Mouse (Mus musculus) midbrain, embryonic 12.5 days (tissue): ENCODE measurements around the gene Trappc3. TPM values are rescaled to one million over a fixed set of nuclear protein-coding genes. Genes with fewer than 3 reads are reported as not detected.
A peak's percentile ranks its signal among the peaks of the same experiment; 100 is the strongest.

Experiments used
- ATAC-seq: fragments of 200-750 bp; cut with Nextera tagmentation; 2 replicates; pipeline ENCODE4 v1.8.0; 2017; ENCODE audit warnings: low read depth, moderate TSS enrichment, moderate library complexity; ENCODE audit not compliant: low FRiP score
- H3K27ac ChIP-seq: fragments of 300-500 bp; sonication (generic); replicated peaks from 2 replicates; pipeline ENCODE4 v1.5.1; 2016; ENCODE audit warnings: mild to moderate bottlenecking
- H3K27me3 ChIP-seq: fragments of 300-500 bp; sonication (generic); 2 replicates; pipeline ENCODE4 v1.6.1; 2016; ENCODE audit warnings: mild to moderate bottlenecking
- H3K36me3 ChIP-seq: fragments of 300-500 bp; sonication (generic); 2 replicates; pipeline ENCODE4 v1.6.1; 2016
- H3K4me1 ChIP-seq: fragments of 300-500 bp; sonication (generic); 2 replicates; pipeline ENCODE4 v1.6.1; 2016
- H3K4me2 ChIP-seq: fragments of 300-500 bp; sonication (generic); replicated peaks from 2 replicates; pipeline ENCODE4 v1.6.1; 2016; ENCODE audit warnings: mild to moderate bottlenecking, moderate library complexity
- H3K4me3 ChIP-seq: fragments of 300-500 bp; sonication (generic); 2 replicates; pipeline ENCODE4 v1.5.1; 2016; ENCODE audit warnings: mild to moderate bottlenecking
- H3K9ac ChIP-seq: fragments of 300-500 bp; sonication (generic); replicated peaks from 2 replicates; pipeline ENCODE4 v1.6.1; 2016; ENCODE audit warnings: mild to moderate bottlenecking, moderate library complexity
- H3K9me3 ChIP-seq: fragments of 300-500 bp; sonication (generic); 2 replicates; pipeline ENCODE4 v1.6.1; 2016; ENCODE audit warnings: mild to moderate bottlenecking
- WGBS: fragments of 180-500 bp; shearing (Covaris S2); methylation state at CpG from one replicate; pipeline ENCODE4 v1.1.7; 2016; 5-methylcytosine and 5-hydroxymethylcytosine counted together
- polyA plus RNA-seq: library from polyadenylated mRNA; unstranded; fragments of >200 nt; fragmentation: Nextera tagmentation; extraction: Ambion mirVana; gene quantifications from 2 replicates; pipeline ENCODE4 v1.2.1, GENCODE M21; 2016

Gene Trappc3
- polyA plus RNA-seq, 1 experiment from 2014 or later, result 103 TPM

- Histone ChIP-seq H3K9me3 (no peaks in the 10 kb centered on the region), H3K4me3 (peak overlapping the region; percentile 39; the same call in 1 of the 2 replicates), H3K9ac (no peak overlapping the region), H3K36me3 (no peaks in the 10 kb centered on the region), H3K4me1 (peaks cover 6% of the 10 kb centered on the region; the same call in 1 of the 2 replicates), H3K27ac (no peak overlapping the region), H3K27me3 (peaks cover 73% of the 10 kb centered on the region), H3K4me2 (no peak overlapping the region; the same call in 1 of the 2 replicates)
- ATAC-seq, result no peak
- WGBS, result 28% methylated on average over 11 of the region's 11 CpGs
These were observed 25.3 kb downstream of the Trappc3 start for GRCm38 (mm10) chr4:126287302-126287995.

DNA sequence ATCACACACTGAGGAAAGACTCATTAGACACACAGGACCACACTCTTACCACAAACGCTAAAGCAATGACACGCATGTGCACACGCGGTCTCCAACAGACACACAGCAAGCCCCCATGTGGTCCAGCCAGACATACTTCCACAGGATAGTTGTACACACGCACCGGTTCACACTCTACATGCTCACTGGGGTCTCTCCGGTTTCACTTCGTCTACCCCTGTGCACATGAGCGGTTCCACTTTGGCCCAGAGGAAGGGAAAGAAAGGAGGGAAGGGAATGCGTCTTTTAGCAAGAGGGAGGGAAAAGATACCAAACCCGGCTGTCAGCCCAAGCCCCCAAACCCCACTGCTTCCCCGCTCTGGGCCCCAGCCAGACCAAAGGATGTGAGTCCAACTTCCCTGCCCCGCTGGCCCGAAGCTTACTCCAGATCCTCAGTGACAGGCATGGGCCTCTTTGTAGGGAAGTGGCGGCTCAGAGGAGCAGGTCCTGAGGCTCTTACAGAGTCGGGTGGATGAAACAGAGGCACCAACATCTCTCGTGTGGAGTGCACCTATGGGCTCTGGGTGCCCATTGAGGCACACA, 26.1 kb downstream of the Trappc3 start:
- WGBS, result 48% methylated on average over 17 of the region's 17 CpGs
- Histone ChIP-seq H3K9me3 (no peaks in the 10 kb centered on the region), H3K36me3 (no peaks in the 10 kb centered on the region), H3K27ac (no peak overlapping the region), H3K27me3 (peaks cover 71% of the 10 kb centered on the region), H3K4me1 (peaks cover 6% of the 10 kb centered on the region; the same call in 1 of the 2 replicates), H3K9ac (no peak overlapping the region), H3K4me3 (0 out of 2 replicates have a peak overlapping the region, but pooled peaks have one; percentile 7), H3K4me2 (no peak overlapping the region)
- no peak for ATAC-seq

DNA sequence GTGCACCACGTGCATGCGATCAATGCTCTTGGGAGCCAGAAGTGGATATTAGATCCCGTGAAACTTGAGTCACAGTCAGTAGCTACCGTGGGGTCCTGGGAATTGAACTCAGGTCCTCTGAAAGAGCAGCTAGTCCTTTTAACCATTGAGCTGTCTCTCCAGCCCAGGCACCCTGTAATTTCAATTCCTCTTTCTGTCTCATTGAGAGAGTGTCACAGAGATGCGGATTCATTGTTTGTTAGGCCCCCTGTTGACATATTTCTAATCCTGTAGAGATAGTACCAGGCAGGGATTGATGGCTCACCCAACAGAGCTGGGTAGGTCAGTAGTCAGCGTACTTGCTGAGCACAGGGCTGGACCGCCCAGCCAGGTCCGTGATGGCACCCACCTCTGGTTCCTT, 28.2 kb downstream of the Trappc3 start:
- ATAC-seq, result no peak
- WGBS, result 84% methylated on average over 8 of the region's 8 CpGs
- peaks cover 64% of the 10 kb centered on the region for H3K27me3 ChIP-seq

GRCm38 (mm10) chr4:126291196-126291595, 29.1 kb downstream of the Trappc3 start:
- Histone ChIP-seq H3K4me3 (no peak overlapping the region), H3K4me2 (no peak overlapping the region)
- WGBS, result 21% methylated on average over 13 of the region's 13 CpGs

More for the DNA sequence above, 28.2 kb downstream of the Trappc3 start:
- H3K4me1 ChIP-seq, result peaks cover 6% of the 10 kb centered on the region; the same call in 1 of the 2 replicates
- no peak overlapping the region for H3K4me2 ChIP-seq
- no peaks in the 10 kb centered on the region for H3K36me3 ChIP-seq
- no peak overlapping the region for H3K4me3 ChIP-seq
- no peaks in the 10 kb centered on the region for H3K9me3 ChIP-seq
- no peak overlapping the region for H3K27ac ChIP-seq
- no peak overlapping the region for H3K9ac ChIP-seq

GRCm38 (mm10) chr4:126295152-126295551, 33.0 kb downstream of the Trappc3 start:
- H3K27ac ChIP-seq, result no peak overlapping the region
- H3K4me3 ChIP-seq, result no peak overlapping the region
- H3K36me3 ChIP-seq, result no peaks in the 10 kb centered on the region
- H3K27me3 ChIP-seq, result peaks cover 66% of the 10 kb centered on the region
- ATAC-seq, result no peak
- H3K9ac ChIP-seq, result no peak overlapping the region
- H3K4me2 ChIP-seq, result no peak overlapping the region
- H3K4me1 ChIP-seq, result peaks cover 13% of the 10 kb centered on the region
- WGBS, result 74% methylated on average over 6 of the region's 6 CpGs
- H3K9me3 ChIP-seq, result no peaks in the 10 kb centered on the region

More at GRCm38 (mm10) chr4:126291196-126291595, 29.1 kb downstream of the Trappc3 start:
- no peak overlapping the region for H3K27ac ChIP-seq
- no peak for ATAC-seq
- peaks cover 7% of the 10 kb centered on the region for H3K4me1 ChIP-seq
- H3K9ac ChIP-seq, result no peak overlapping the region
- H3K36me3 ChIP-seq, result no peaks in the 10 kb centered on the region
- H3K27me3 ChIP-seq, result peaks cover 66% of the 10 kb centered on the region
- H3K9me3 ChIP-seq, result no peaks in the 10 kb centered on the region

DNA sequence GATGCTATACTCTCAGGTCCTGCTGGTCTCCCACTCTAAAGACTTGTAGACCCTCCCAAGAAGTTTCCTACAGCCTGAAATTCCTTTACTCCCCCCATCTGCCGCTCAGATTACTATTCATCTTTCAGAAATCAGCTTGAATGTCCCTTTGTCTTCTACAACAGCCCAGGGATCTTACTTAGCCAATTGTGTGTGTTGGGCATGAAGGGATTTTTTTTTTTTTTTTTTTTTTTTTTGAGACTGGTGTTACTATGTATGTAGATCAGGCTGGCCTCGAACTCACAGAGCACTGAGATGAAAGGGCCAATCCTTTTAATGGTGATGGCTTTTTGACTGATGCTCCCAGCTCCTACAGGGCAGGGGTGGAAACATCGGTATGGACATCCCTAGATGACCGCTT, 33.8 kb downstream of the Trappc3 start:
- H3K4me3 ChIP-seq, result no peak overlapping the region
- no peak for ATAC-seq
- H3K27ac ChIP-seq, result no peak overlapping the region
- no peak overlapping the region for H3K9ac ChIP-seq
- H3K4me2 ChIP-seq, result peak overlapping the region; percentile 51; the same call in 1 of the 2 replicates
- 45% methylated on average over 4 of the region's 4 CpGs for WGBS
- no peaks in the 10 kb centered on the region for H3K36me3 ChIP-seq
- H3K9me3 ChIP-seq, result no peaks in the 10 kb centered on the region
- peaks cover 70% of the 10 kb centered on the region for H3K27me3 ChIP-seq
- H3K4me1 ChIP-seq, result peaks cover 15% of the 10 kb centered on the region

DNA sequence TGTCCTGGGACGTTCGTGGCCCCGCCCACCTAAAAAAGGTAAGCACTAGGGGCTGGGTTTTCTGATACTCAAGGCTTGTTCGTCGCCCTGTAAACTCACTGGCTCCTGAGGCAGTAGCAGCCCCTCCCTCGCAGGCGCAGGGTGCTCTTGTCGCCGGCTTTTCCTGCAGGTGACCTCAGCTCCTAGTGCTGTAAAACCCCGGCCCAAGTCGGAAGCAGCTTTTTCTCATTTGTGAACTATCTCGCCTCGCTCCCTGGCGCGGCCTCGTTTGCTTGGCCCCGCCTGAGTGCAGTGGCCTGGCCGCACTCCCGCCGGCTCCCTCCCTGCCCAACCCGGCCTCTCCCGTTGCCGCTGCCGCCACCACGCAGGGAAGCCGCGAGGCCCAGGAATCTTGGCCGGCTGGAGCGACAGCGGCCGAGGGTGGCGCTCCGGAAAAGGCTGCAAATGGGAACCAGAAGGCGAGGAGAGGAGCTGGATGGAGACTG, 34.5 kb downstream of the Trappc3 start:
- peak overlapping the region; percentile 51 for H3K4me2 ChIP-seq
- peaks cover 73% of the 10 kb centered on the region for H3K27me3 ChIP-seq
- H3K27ac ChIP-seq, result no peak overlapping the region

DNA sequence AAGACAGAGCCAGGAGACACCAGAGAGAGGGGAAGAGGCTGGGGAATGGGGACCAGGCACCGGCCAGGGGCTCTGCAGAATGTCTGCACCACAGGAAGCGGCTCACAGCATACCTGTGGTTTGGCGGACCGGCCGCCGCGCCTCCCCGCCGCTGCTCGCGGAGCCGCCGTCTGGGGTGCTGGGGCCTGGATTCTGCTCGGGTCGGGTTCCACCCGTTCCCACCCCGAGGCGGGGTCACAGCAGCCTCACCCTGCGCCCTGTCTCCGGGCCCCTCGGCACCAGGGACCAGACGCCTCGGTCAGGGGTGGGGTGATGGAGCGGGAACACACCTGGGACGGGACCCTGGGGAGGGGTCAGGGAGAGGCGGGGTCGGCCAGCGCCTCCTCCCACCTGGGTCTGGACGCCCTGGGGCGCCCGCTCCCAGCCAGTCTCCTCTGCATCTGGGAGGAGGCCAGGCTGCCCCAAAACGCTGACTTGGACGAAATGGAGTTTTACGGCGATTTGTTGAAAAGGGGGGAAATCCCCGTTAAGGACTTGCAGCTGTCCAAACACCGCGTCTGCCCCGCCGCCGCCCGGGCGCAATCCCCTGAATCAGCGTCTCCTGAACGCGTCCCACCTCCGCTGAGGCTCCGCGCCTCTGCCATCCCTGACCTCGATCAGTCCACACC, 38.9 kb downstream of the Trappc3 start:
- H3K4me2 ChIP-seq, result peak overlapping the region; percentile 43
- no peaks in the 10 kb centered on the region for H3K36me3 ChIP-seq
- no peak for ATAC-seq
- peaks cover 2% of the 10 kb centered on the region; the same call in 1 of the 2 replicates for H3K9me3 ChIP-seq
- H3K27ac ChIP-seq, result no peak overlapping the region
- H3K9ac ChIP-seq, result 0 out of 2 replicates have a peak overlapping the region, but pooled peaks have one; percentile 31
- under 1% methylated on average over 50 of the region's 50 CpGs for WGBS
- peaks cover 27% of the 10 kb centered on the region for H3K4me1 ChIP-seq
- peak overlapping the region; percentile 26 for H3K4me3 ChIP-seq
- H3K27me3 ChIP-seq, result peaks cover 81% of the 10 kb centered on the region

More for the DNA sequence above, 34.5 kb downstream of the Trappc3 start:
- peaks cover 21% of the 10 kb centered on the region for H3K4me1 ChIP-seq
- no peak for ATAC-seq
- under 1% methylated on average over 34 of the region's 34 CpGs for WGBS
- H3K9ac ChIP-seq, result peak overlapping the region; percentile 28
- no peaks in the 10 kb centered on the region for H3K9me3 ChIP-seq
- H3K4me3 ChIP-seq, result peak overlapping the region; percentile 25
- no peaks in the 10 kb centered on the region for H3K36me3 ChIP-seq

- no peak overlapping the region for H3K27ac ChIP-seq
- H3K4me2 ChIP-seq, result peak overlapping the region; percentile 43
- peak overlapping the region; percentile 26 for H3K4me3 ChIP-seq
- peaks cover 4% of the 10 kb centered on the region; the same call in 1 of the 2 replicates for H3K9me3 ChIP-seq
- H3K27me3 ChIP-seq, result peaks cover 74% of the 10 kb centered on the region
- H3K36me3 ChIP-seq, result no peaks in the 10 kb centered on the region
- H3K4me1 ChIP-seq, result peaks cover 22% of the 10 kb centered on the region
- ATAC-seq, result no peak
- no peak overlapping the region for H3K9ac ChIP-seq
- 4% methylated on average over 27 of the region's 27 CpGs for WGBS
These were observed 39.6 kb downstream of the Trappc3 start for GRCm38 (mm10) chr4:126301584-126302309.

DNA sequence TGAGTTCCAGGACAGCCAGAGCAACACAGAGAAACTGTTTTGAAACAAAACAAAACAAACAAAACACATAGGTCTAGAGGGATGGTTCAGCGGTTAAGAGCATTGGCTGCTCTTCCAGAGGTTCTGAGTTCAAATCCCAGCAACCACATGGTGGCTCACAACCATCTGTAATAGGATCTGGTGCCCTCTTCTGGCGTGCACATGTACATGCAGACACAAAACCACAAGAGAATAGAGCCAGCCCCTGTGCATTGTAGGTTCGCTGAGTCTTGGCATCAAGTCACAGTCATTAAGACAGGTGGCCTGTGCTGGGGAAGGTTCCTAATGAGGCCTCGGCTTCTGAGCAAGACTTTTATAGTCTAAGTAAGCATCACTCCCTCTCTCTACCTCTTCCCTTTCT, 41.8 kb downstream of the Trappc3 start:
- Histone ChIP-seq H3K4me2 (no peak overlapping the region), H3K27me3 (peaks cover 54% of the 10 kb centered on the region), H3K4me3 (no peak overlapping the region), H3K27ac (no peak overlapping the region), H3K9me3 (peaks cover 4% of the 10 kb centered on the region; the same call in 1 of the 2 replicates), H3K4me1 (peaks cover 14% of the 10 kb centered on the region), H3K9ac (no peak overlapping the region), H3K36me3 (no peaks in the 10 kb centered on the region)
- 71% methylated on average over 4 of the region's 4 CpGs for WGBS
- no peak for ATAC-seq

DNA sequence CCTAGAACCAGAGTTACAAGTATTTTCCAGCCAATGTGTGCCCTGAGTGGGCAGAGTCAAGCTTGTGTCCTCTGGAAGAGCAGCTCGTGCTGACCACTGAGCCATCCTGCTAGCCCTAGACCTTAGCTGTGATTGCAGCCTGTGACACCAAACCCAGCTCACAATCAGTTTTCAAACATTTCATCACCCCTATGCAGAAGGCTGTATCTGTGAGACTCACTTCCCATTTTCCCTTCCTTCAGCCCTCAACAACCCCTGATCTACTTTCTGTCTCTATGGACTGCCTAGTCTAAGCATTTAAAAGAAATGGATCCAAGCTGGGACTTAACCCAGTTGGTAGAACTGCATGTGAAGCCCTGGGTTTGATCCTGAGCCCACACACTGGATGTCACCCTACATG, 43.3 kb downstream of the Trappc3 start:
- no peaks in the 10 kb centered on the region for H3K36me3 ChIP-seq

More for the DNA sequence above, 43.3 kb downstream of the Trappc3 start:
- 85% methylated on average over 1 of the region's 1 CpGs for WGBS
- Histone ChIP-seq H3K9ac (no peak overlapping the region), H3K4me2 (no peak overlapping the region), H3K9me3 (peaks cover 4% of the 10 kb centered on the region; the same call in 1 of the 2 replicates), H3K4me3 (no peak overlapping the region), H3K27me3 (peaks cover 45% of the 10 kb centered on the region), H3K4me1 (peaks cover 20% of the 10 kb centered on the region), H3K27ac (no peak overlapping the region)
- ATAC-seq, result no peak
